Mouse (Mus musculus) stomach, embryonic 15.5 days (tissue): Measurements from ENCODE around the gene Zfand2b. TPM values are rescaled to one million over a fixed set of nuclear protein-coding genes. Genes with fewer than 3 reads are reported as not detected.

ENCODE experiments used
- ATAC-seq: fragments of 200-750 bp; cut with Nextera tagmentation; 2 replicates; pipeline ENCODE4 v1.8.0; 2017; ENCODE audit warnings: low read depth, moderate number of reproducible peaks, moderate TSS enrichment; ENCODE audit not compliant: insufficient read depth, low FRiP score
- H3K27ac ChIP-seq: fragments of 300-500 bp; sonication (generic); 2 replicates; pipeline ENCODE4 v1.5.1; 2015; ENCODE audit warnings: mild to moderate bottlenecking, inconsistent platforms
- H3K27me3 ChIP-seq: fragments of 300-500 bp; sonication (generic); replicated peaks from 2 replicates; pipeline ENCODE4 v1.6.1; 2015; ENCODE audit warnings: inconsistent platforms
- H3K36me3 ChIP-seq: fragments of 300-500 bp; sonication (generic); 2 replicates; pipeline ENCODE4 v1.6.1; 2015; ENCODE audit warnings: inconsistent platforms
- H3K4me1 ChIP-seq: fragments of 300-500 bp; sonication (generic); 2 replicates; pipeline ENCODE4 v1.6.1; 2015; ENCODE audit warnings: inconsistent platforms
- H3K4me2 ChIP-seq: fragments of 300-500 bp; sonication (generic); 2 replicates; pipeline ENCODE4 v1.6.1; 2015; ENCODE audit warnings: mild to moderate bottlenecking, inconsistent platforms
- H3K4me3 ChIP-seq: fragments of 300-500 bp; sonication (generic); replicated peaks from 2 replicates; pipeline ENCODE4 v1.5.1; 2015; ENCODE audit warnings: inconsistent platforms
- H3K9ac ChIP-seq: fragments of 300-500 bp; sonication (generic); 2 replicates; pipeline ENCODE4 v1.6.1; 2015; ENCODE audit warnings: inconsistent platforms
- H3K9me3 ChIP-seq: fragments of 300-500 bp; sonication (generic); 2 replicates; pipeline ENCODE4 v1.6.1; 2016; ENCODE audit warnings: inconsistent platforms
- WGBS: fragments of 180-500 bp; shearing (Covaris S2); methylation state at CpG from one replicate; pipeline ENCODE4 v1.1.7; 2015; 5-methylcytosine and 5-hydroxymethylcytosine counted together
- microRNA-seq: library from miRNA; unstranded; fragments of <30 nt; microRNA quantifications from one replicate; pipeline ENCODE4, GENCODE M21; 2016
- polyA plus RNA-seq: library from polyadenylated mRNA; unstranded; fragments of >200 nt; fragmentation: Nextera tagmentation; extraction: Ambion mirVana; gene quantifications from 2 replicates; pipeline ENCODE4 v1.2.1, GENCODE M21; 2015

Zfand2b gene
- polyA plus RNA-seq, 1 experiment from 2014 or later: 41.2 TPM

GRCm38 (mm10) chr1:75216797-75217585 lies 48.5 kb downstream of the Zfand2b start:
- Histone ChIP-seq H3K4me1 (peaks cover 28% of the 10 kb centered on the region), H3K9ac (no peak overlapping the region), H3K4me2 (peak overlapping the region; percentile 98), H3K27me3 (peaks cover 13% of the 10 kb centered on the region), H3K27ac (no peak overlapping the region), H3K9me3 (no peaks in the 10 kb centered on the region), H3K4me3 (peak overlapping the region; percentile 56), H3K36me3 (peaks cover 17% of the 10 kb centered on the region)
- no peak; the same call in 1 of the 2 replicates for ATAC-seq
- 69% methylated on average over 13 of the region's 13 CpGs for WGBS

GRCm38 (mm10) chr1:75217893-75218226 lies 49.4 kb downstream of the Zfand2b start:
- Histone ChIP-seq H3K9ac (0 out of 2 replicates have a peak overlapping the region, but pooled peaks have one; percentile 35), H3K36me3 (peaks cover 11% of the 10 kb centered on the region), H3K27ac (peak overlapping the region; percentile 63), H3K27me3 (peaks cover 17% of the 10 kb centered on the region), H3K4me2 (peak overlapping the region; percentile 98), H3K4me3 (peak overlapping the region; percentile 56), H3K9me3 (no peaks in the 10 kb centered on the region), H3K4me1 (peaks cover 20% of the 10 kb centered on the region)
- no peak for ATAC-seq
- WGBS: 2% methylated on average over 6 of the region's 6 CpGs

GRCm38 (mm10) chr1:75218227-75219001 lies 50.0 kb downstream of the Zfand2b start:
- Histone ChIP-seq H3K4me3 (peak overlapping the region; percentile 56), H3K9ac (peak overlapping the region; percentile 35), H3K27me3 (peaks cover 17% of the 10 kb centered on the region), H3K27ac (peak overlapping the region; percentile 63), H3K4me2 (peak overlapping the region; percentile 98), H3K4me1 (peaks cover 17% of the 10 kb centered on the region), H3K36me3 (peaks cover 9% of the 10 kb centered on the region; the same call in 1 of the 2 replicates), H3K9me3 (no peaks in the 10 kb centered on the region)
- ATAC-seq: peak; percentile 12
- WGBS: under 1% methylated on average over 38 of the region's 38 CpGs

- peak; percentile 90 for ATAC-seq
- peak overlapping the region; percentile 98 for H3K4me2 ChIP-seq
- H3K4me3 ChIP-seq: peak overlapping the region; percentile 56
- H3K9me3 ChIP-seq: no peaks in the 10 kb centered on the region
- H3K4me1 ChIP-seq: peaks cover 12% of the 10 kb centered on the region
- H3K36me3 ChIP-seq: 0 out of 2 replicates have a peak, but pooled peaks cover 3% of the 10 kb centered on the region
- peak overlapping the region; percentile 63 for H3K27ac ChIP-seq
- WGBS: under 1% methylated on average over 24 of the region's 24 CpGs
- H3K9ac ChIP-seq: peak overlapping the region; percentile 35
- peaks cover 17% of the 10 kb centered on the region for H3K27me3 ChIP-seq
Observed at GRCm38 (mm10) chr1:75219078-75219477, 50.6 kb downstream of the Zfand2b start.

- Histone ChIP-seq H3K36me3 (0 out of 2 replicates have a peak, but pooled peaks cover 3% of the 10 kb centered on the region), H3K9ac (peak within 1 kb of the TSS; percentile 35), H3K27ac (peak within 1 kb of the TSS; percentile 63), H3K27me3 (peaks cover 17% of the 10 kb centered on the region), H3K4me2 (peak within 1 kb of the TSS; percentile 98), H3K9me3 (no peaks in the 10 kb centered on the region), H3K4me1 (peaks cover 12% of the 10 kb centered on the region), H3K4me3 (peak within 1 kb of the TSS; percentile 56)
- under 1% methylated on average over 34 of the region's 34 CpGs for WGBS
- ATAC-seq: no peak
Observed at GRCm38 (mm10) chr1:75219531-75219930, 51.1 kb downstream of the Zfand2b start, which contains the start of gene Tuba4a. Gene Tuba4a, minus strand, starts transcription at chr1:75219865.

Small RNA genes lying within 50 kb of the gene (microRNA-seq; reads per million reads assigned to microRNA genes)
- gene Gm27943: not detected

Other genes with a start within 250 kb of the Zfand2b start
- 0.06 TPM in 1 of 2 replicates, not detected in the other for gene Cfap65, start 233.0 kb upstream of the Zfand2b start, polyA plus RNA-seq
- gene Ihh, start 217.0 kb upstream of the Zfand2b start, polyA plus RNA-seq: 24.3 and 31.0 TPM in 2 replicates
- gene Nhej1, start 43.4 kb upstream of the Zfand2b start, polyA plus RNA-seq: 8.6 and 9.5 TPM in 2 replicates
- gene Slc23a3, start 34.8 kb upstream of the Zfand2b start, polyA plus RNA-seq: 0.49 and 0.86 TPM in 2 replicates
- 38.8 and 44.9 TPM in 2 replicates for gene Cnppd1, start 25.9 kb upstream of the Zfand2b start, polyA plus RNA-seq
- gene Retreg2, start 25.9 kb upstream of the Zfand2b start, polyA plus RNA-seq: 43.8 and 47.8 TPM in 2 replicates
- 23.9 and 26.8 TPM in 2 replicates for gene Abcb6, start 11.7 kb downstream of the Zfand2b start, polyA plus RNA-seq
- gene Ankzf1, start 23.5 kb downstream of the Zfand2b start, polyA plus RNA-seq: 24.7 and 26.7 TPM in 2 replicates
- gene Atg9a, start 23.6 kb downstream of the Zfand2b start, polyA plus RNA-seq: 26.5 and 27.0 TPM in 2 replicates
- gene Glb1l, start 42.2 kb downstream of the Zfand2b start, polyA plus RNA-seq: 15.5 and 17.1 TPM in 2 replicates
- gene Stk16, start 42.2 kb downstream of the Zfand2b start, polyA plus RNA-seq: 120 and 132 TPM in 2 replicates
- gene Tuba4a, start 51.2 kb downstream of the Zfand2b start, polyA plus RNA-seq: 142 and 145 TPM in 2 replicates
- not detected in 2 replicates for gene A630095N17Rik, start 63.5 kb downstream of the Zfand2b start, polyA plus RNA-seq
- 34.9 and 35.9 TPM in 2 replicates for gene Dnajb2, start 67.8 kb downstream of the Zfand2b start, polyA plus RNA-seq
- 2.4 and 2.8 TPM in 2 replicates for gene Ptprn, start 95.9 kb downstream of the Zfand2b start, polyA plus RNA-seq
- 7.5 and 9.6 TPM in 2 replicates for gene Resp18, start 109.8 kb downstream of the Zfand2b start, polyA plus RNA-seq
- gene Dnpep, start 149.3 kb downstream of the Zfand2b start, polyA plus RNA-seq: 123 and 137 TPM in 2 replicates
- 92.1 and 93.2 TPM in 2 replicates for gene Des, start 191.7 kb downstream of the Zfand2b start, polyA plus RNA-seq
- 45.2 and 49.1 TPM in 2 replicates for gene Speg, start 206.7 kb downstream of the Zfand2b start, polyA plus RNA-seq